20 mouse cellular contexts compared by ENCODE assay signal in genomic region chrX:56615236-56615635, GRCm38 (mm10).
"Had no signal": no experiment of that assay in that cellular context is flagged by ENCODE, and none has a peak within 500 bp of the region (broad histone marks: within the 10 kb centered on the region; RNA-seq: fewer than 3 reads in every experiment).

No protein-coding gene starts in this region.

- H3K9ac ChIP-seq: liver, embryonic 15.5 days; lung, embryonic 15.5 days; midbrain, embryonic 12.5 days; neural tube, embryonic 12.5 days had no signal

- H3K36me3 ChIP-seq: liver, embryonic 15.5 days; lung, embryonic 15.5 days; midbrain, embryonic 10.5 days; midbrain, embryonic 12.5 days; neural tube, embryonic 12.5 days had no signal

- H3K4me2 ChIP-seq: liver, embryonic 15.5 days; lung, embryonic 15.5 days; midbrain, embryonic 12.5 days; neural tube, embryonic 12.5 days had no signal

- H3K27me3 ChIP-seq: liver, embryonic 15.5 days; lung, embryonic 15.5 days; megakaryocyte, embryonic 14.5 days; midbrain, embryonic 12.5 days; neural tube, embryonic 12.5 days had no signal

- DNase-seq: lung, adult 2 months; lung, postnatal 14 days; lung, postnatal 36 days; midbrain, embryonic 14.5 days; right cerebral cortex, adult 18-20 months; right cerebral cortex, postnatal 25 days; right cerebral cortex, postnatal 4 days; spleen, adult 18-20 months; thymus, adult 18-20 months; thymus, postnatal 14 days; thymus, postnatal 36 days had no signal

- ATAC-seq: lung, postnatal 0 days; midbrain, embryonic 16.5 days had no signal

- H3K27ac ChIP-seq: liver, embryonic 15.5 days; lung, embryonic 15.5 days; macrophage; midbrain, embryonic 10.5 days; midbrain, embryonic 12.5 days; neural tube, embryonic 12.5 days had no signal

- H3K4me3 ChIP-seq: liver, embryonic 15.5 days; lung, embryonic 15.5 days; megakaryocyte, embryonic 14.5 days; midbrain, embryonic 10.5 days; midbrain, embryonic 12.5 days; neural tube, embryonic 12.5 days had no signal

- H3K4me1 ChIP-seq: lung, embryonic 15.5 days; neural tube, embryonic 12.5 days had no signal

- H3K9me3 ChIP-seq: liver, embryonic 15.5 days; lung, embryonic 15.5 days; megakaryocyte, embryonic 14.5 days; midbrain, embryonic 10.5 days; midbrain, embryonic 12.5 days; neural tube, embryonic 12.5 days had no signal
